Mouse (Mus musculus) cerebellum, adult 9-10 months (tissue): ENCODE data around the gene Zfyve28.

Experiments used
- DNase-seq: peaks from one replicate; pipeline ENCODE4 v3.0.0; 2022

The Zfyve28 gene

GRCm38 (mm10) chr5:34175403-34175694 lies 112.9 kb downstream of the Zfyve28 start:
- peak; percentile 66 for DNase-seq

- peak; percentile 60 for DNase-seq
Measured at GRCm38 (mm10) chr5:34174550-34175402, 113.5 kb downstream of the Zfyve28 start.

- peak; percentile 40 for DNase-seq
Measured at GRCm38 (mm10) chr5:34174021-34174420, 114.2 kb downstream of the Zfyve28 start.

DNA sequence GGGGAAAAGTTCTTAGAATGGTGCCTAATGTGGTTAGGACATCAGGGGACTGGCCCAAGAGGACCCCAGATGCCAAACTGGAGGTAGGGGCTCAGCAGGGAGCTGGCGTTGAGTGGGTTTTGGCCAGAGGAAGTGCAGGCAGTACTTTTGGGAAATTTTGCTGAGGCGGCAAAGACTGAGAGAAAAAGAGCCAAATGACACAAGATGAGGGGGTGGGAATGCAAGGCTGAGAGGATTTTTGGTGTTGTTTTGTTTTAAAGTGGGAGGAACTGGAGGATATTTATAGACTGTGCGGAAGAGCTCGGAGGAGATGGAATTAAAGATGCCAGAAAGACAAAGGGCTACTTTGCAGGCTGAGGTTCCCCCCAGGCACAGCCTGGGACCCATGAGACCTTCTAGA lies 117.5 kb downstream of the Zfyve28 start:
- DNase-seq: peak; percentile 31

- DNase-seq: no peak
Measured at GRCm38 (mm10) chr5:34169954-34170353, 118.3 kb downstream of the Zfyve28 start.

DNA sequence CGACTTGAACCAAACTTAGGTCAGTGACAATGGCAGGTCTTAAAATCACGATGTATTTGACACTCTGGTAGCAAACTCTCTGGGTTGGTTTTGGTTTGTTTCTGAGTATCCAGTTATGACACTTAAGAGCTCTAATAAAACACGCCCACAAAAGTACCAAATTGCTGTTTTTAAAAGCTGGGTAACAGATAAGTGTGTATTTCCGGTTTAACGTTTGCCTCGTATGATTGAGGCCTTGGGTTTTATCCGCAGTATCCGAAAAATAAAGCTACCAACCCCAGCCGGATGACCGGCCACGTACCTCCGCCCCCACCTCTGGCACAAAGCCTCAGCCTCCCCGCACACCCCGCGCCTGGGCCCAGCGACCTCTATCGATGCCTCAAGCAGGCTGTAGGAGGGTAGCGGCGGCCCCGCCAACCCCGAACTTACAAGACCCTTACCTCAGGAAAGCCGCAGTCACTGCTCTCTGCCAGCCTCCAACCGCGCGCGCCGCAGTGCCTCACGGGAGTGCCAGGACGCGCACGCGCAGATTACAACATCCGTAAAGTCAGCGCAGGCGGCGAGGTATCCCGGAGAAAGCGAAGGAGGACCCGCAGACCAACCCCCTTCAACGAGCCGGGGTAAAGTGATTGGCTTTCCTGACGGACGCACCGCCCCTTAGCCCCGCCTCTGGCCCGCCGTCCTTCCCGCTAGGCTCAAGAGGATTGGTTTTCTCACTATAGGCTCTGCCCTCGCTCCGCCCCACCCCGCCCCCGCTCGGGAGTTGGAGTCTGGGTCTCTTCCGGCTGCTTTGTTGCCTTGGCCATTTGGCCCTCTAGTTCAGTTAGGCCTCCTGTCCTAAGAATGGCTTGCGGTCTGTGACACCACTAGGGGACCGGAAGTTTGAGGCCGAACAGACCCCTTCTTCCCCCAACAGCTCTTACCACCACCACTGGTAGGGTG lies 119.0 kb downstream of the Zfyve28 start, which contains the start of the genes Poln and Haus3:
Gene Poln, minus strand, starts transcription at position 499 of the 942 bp plus-strand sequence.
Gene Haus3, minus strand, starts transcription at position 578 of the 942 bp plus-strand sequence.
- peak; percentile 97 for DNase-seq

GRCm38 (mm10) chr5:34167857-34168256 lies 120.4 kb downstream of the Zfyve28 start:
- peak; percentile 19 for DNase-seq

GRCm38 (mm10) chr5:34165793-34166192 lies 122.5 kb downstream of the Zfyve28 start:
- peak; percentile 12 for DNase-seq

GRCm38 (mm10) chr5:34148476-34148875 lies 139.8 kb downstream of the Zfyve28 start:
- DNase-seq: no peak

- no peak for DNase-seq
Measured at GRCm38 (mm10) chr5:34147554-34147953, 140.7 kb downstream of the Zfyve28 start.
